Mouse (Mus musculus) left cerebral cortex, postnatal 4 days (tissue): ENCODE data around the gene Ric1. TPM values are rescaled to one million over a fixed set of nuclear protein-coding genes. Genes with fewer than 3 reads are reported as not detected.

Experiments used
- total RNA-seq, 2 experiments: library from RNA; stranded (reverse); gene quantifications; 2 replicates each; pipeline ENCODE4 v1.2.3; 2021

Gene Ric1
- total RNA-seq, 2 experiments from 2014 or later, result 40.8 to 43.6 TPM

Other genes with a start within 250 kb of the Ric1 start
- not detected for gene Insl6, start 196.9 kb upstream of the Ric1 start, total RNA-seq
- 1 to 10 TPM; 3.2 to 4.9 TPM for gene Rln1, start 187.6 kb upstream of the Ric1 start, total RNA-seq
- gene Plgrkt, start 154.9 kb upstream of the Ric1 start, total RNA-seq, result 10 to 100 TPM; 47.4 to 49.6 TPM
- 1 to 10 TPM; 1.3 to 1.5 TPM for gene Cd274, start 154.8 kb upstream of the Ric1 start, total RNA-seq
- gene Pdcd1lg2, start 111.4 kb upstream of the Ric1 start, total RNA-seq, result under 1 TPM in 1 of 2 experiments, not detected in 1; 0.28 TPM
- 10 to 100 TPM; 22.7 to 23.1 TPM for gene Ermp1, start 126.1 kb downstream of the Ric1 start, total RNA-seq
- gene Mlana, start 175.5 kb downstream of the Ric1 start, total RNA-seq, result not detected